Mouse (Mus musculus): ENCODE measurements around the gene Dysf.

The Dysf gene

DNA sequence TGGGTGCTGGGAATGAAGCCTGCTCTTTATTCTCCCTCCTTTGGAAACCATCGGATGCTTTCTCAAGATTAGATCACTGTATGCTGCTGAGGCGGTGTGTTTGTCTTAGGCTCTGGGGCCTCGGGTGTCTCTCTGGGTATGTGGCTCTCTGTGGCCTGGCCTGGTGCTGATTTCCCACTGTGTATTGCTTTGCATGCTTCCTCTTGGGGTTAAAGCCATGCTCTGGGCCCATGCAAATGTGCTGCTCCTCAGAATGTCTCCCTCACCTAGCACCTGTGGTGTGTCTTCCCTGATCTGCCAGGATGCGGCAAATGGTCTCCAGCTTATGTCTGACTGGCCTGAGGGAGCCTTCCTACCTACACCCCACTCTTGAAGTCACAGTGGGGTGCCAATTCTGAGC, 41.8 kb downstream of the Dysf start:
- DNase-seq (ENCODE audit: low spot score), result no peak

GRCm38 (mm10) chr6:84051032-84051431, 42.6 kb downstream of the Dysf start:
- DNase-seq (ENCODE audit: low spot score), result no peak

DNA sequence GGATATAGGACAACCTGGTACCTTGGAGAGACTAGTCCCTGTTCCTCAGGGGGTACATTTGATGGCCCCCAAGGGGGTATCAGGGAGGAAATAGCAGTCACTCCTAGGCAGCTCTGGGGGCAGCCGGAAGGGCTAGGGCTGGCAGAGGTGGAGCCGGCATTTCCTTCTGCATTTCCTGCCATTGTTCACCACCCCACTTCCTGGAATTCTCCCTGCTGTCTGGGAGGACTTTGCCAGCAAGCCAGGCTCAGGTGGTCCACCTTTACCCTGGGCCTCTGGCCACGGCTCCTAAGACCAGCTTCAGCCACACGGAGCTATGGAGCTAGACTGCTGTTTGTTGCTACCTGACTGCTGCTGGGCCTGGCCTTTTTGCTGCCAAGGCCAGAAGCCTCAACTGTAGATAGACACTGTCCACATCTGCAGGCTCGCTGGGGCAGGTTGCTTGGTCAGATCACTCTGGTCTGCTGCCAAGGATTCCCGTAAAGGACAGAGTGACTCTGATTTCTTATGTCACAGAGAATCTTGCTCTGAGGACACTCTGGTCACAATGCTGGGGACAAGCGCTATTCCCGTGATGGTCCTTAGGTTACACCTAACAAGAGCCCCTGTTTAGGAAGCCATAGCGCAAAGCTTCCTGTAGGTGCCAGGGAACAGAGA, 45.6 kb downstream of the Dysf start:
- no peak for DNase-seq (ENCODE audit: low spot score)

DNA sequence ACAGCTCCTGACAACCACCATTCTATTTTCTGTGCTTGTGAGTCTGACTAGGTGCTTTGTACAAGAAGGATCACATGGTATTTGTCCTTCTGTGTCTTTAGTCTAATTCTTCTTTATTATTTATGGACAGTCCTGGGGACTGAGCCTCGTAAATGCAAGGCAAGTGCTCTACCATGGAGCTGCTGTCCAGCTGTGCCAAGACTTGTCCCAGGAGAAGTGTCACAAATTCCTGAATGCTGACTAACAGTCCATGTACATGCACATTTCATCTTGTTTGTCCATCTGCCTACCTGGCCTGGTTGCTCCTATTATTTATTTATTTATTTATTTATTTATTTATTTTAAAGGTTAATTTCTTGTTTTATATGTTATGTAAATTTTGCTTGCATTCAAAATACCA, 47.2 kb downstream of the Dysf start:
- DNase-seq (ENCODE audit: low spot score), result no peak

DNA sequence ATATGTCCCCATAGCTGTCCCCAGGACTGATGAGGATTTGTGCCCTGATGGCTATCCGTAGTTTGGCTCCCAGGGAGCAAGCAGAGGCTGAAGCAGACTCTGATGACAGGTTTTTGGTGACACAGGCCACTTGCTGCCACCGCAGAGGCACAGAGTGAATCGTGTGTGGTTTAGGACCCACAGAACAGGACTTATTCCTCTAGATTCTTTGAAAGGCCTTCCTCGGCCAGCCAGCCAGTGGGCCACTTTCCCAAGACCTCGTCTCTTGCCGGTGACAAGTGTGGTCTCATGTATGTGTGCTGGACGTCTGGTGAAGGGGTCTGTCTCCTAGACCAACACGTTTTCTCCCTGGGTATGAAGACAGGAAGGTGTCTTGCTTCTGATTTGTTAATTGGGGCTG, 48.8 kb downstream of the Dysf start:
- DNase-seq (ENCODE audit: low spot score), result no peak

DNA sequence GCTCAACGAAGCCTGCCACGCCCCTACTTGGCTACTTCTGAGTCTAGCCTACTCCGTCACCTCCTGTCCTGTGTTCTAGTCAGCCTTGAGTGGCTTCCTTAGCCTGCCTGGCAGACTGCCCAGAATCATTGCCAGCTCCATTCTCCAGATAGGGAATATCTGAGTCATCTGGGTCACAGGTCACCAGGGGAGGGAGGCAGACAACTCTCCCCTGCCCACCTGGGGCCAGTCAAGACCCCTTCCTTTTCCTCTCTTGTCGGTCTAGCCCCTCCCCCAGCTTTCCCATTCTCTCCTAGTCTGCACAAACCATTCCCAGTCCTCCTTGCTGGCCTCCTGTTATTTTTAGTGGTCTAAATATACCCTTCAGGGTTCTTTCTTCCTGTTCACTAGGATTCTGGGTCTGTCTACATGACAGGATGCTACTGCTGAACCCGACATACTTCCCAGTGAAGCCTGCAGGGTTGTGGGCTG, 50.3 kb downstream of the Dysf start:
- DNase-seq (ENCODE audit: low spot score), result peak; percentile 39

DNA sequence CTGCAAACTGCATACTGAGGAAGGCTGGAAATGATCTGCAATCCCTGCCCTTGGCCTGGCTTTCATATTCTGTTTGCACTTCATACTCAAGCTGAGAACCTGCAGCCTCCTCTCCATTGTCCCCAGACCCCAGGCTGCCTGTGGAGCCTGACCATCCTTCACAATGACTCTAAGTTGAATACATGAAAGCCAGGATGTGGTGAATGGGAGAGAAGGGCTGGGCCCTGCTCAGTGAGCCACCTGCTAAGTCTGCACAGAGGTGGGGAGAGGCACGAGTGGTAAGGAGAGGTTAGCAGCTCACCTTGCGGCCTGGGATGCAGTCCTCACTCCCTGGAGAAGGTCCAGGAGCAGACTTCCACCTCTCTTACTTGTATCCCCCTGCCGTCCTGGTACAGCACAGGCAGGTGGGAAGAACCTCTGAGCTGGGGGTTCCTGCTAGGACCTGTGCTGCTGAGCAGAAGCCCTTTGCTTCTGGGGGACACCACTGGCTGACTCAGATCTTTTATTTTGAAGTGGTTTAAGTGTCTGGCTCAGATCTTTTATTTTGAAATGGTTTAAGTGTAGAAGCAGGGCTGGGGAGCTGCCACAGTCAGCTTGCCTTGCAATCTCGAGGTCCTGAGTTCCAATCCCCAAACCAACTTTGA, 51.5 kb downstream of the Dysf start:
- DNase-seq (ENCODE audit: low spot score), result no peak

DNA sequence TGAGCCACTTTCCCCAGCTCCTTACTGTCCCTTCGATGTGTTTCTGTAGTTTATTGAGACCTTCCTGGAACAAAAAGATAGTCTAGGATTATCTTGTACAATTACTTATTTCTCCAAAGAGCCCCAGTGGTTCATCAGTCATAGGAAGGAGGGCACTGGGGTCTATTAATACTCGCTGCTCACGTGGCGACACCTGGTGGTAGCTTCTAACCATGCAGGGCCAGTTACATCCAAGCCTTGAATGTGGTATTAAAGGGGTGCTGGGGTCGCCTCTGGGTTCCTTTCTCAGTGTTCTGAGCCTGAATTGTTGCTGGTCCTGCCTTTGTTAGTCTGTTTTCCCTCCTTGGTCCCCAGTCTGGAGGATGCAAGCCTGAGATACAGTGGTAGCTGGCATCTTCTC, 52.9 kb downstream of the Dysf start:
- DNase-seq (ENCODE audit: low spot score), result peak; percentile 68

DNA sequence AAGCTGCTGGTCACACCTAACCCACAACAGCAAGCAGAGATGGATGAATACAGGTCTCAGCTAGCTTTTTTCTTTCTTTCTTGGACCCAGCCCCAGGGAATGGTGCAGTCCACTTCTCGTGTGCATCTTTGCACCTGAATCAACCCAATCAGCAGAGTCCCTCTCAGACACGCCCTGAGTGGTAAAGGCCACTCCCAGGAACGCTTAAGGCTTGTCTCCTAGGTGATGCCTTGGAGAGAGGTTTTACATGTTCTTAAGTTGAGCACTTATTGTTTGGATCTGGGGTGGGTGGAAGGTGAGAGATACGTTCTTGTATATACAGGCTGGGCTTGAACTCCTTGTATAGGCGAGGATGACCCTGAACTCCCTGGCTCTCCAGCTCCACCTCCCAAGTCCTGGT, 54.2 kb downstream of the Dysf start:
- DNase-seq (ENCODE audit: low spot score), result no peak

GRCm38 (mm10) chr6:84068236-84068635, 59.8 kb downstream of the Dysf start:
- no peak for DNase-seq (ENCODE audit: low spot score)

GRCm38 (mm10) chr6:84070251-84070650, 61.9 kb downstream of the Dysf start:
- no peak for DNase-seq (ENCODE audit: low spot score)

GRCm38 (mm10) chr6:84072574-84072973, 64.2 kb downstream of the Dysf start:
- no peak for DNase-seq (ENCODE audit: low spot score)

- DNase-seq (ENCODE audit: low spot score), result peak; percentile 16
Measured at GRCm38 (mm10) chr6:84078172-84078571, 69.8 kb downstream of the Dysf start.

DNA sequence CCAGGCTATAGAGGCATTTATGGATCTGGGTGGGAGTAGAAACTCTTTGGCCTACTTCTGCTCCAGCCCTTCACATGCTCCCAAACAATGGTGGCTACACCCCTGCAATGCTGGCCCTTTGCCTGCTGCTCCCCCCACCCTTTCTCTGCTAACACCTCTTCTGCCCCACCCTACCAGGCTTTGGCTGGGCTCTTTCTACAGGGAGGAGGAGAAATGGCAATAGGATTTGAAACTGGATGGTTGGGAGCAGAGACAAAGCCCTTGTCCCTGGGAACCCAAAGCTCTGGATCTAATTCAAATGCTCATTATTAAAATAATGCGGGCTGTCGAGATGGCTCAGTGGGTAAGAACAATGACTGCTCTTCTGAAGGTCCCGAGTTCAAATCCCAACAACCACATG, 72.2 kb downstream of the Dysf start:
- no peak for DNase-seq (ENCODE audit: low spot score)

DNA sequence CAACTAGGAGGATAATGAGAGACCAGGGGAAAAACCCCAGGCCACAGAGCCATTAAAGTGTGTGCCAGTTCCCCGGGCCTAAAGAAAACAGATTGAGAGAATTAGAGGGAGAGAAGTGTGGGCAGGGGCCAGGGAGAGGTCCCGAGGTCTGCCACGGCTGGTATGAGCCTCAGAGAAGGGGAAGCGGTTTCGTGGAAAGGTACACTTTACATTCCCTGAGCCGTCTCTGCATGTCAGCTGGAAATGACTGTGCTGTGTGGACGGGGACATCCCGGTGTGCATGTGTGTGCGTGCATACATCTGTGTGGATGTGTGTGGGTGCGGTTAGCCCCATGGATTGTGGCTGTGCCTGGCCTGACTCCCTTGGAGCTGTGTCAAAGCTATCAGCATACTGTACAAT, 76.4 kb downstream of the Dysf start:
- no peak for DNase-seq (ENCODE audit: low spot score)

- peak; percentile 71 for DNase-seq (ENCODE audit: low spot score)
Measured at GRCm38 (mm10) chr6:84093473-84093872, 85.1 kb downstream of the Dysf start.

DNA sequence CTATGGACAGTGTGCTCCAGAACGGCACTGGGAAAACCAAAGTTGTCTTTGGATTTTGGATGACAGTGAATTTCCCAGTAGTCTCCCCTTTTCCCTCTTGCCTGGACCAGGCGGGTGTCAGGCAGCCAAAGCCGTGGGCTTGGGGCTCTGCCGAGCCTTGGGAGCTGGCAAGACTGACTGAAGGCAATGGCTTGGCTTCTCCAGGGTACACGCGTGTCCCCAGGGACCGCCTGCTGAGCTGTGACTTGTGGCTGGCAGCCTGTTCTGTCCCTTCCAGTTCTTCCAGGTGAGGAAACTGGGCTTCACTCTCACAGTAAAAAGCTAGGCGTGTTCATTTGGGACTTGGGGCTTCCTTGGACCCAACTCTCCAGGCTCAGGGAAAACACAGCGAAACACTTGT, 86.1 kb downstream of the Dysf start:
- no peak for DNase-seq (ENCODE audit: low spot score)

GRCm38 (mm10) chr6:84094998-84095397, 86.6 kb downstream of the Dysf start:
- DNase-seq (ENCODE audit: low spot score), result peak; percentile 84

DNA sequence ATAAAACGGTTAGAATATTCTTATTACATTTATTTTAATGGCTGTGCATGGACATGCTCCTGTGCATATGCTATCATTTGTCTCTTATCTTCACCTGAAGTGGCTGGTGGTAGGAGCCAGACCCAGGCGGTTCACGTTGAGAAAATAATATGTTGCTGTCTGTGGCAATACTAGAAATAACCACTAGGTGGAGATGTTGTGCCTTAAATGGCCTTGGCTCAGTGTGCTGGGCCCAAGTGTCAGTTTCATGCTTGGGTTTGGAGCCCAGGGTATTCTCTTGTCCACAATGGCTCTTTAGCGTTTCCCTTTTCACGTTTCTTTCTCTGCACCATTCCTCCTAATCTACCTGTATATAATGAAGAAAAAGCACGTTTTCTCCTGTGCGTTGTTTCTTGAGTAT, 87.5 kb downstream of the Dysf start:
- DNase-seq (ENCODE audit: low spot score), result peak; percentile 89

DNA sequence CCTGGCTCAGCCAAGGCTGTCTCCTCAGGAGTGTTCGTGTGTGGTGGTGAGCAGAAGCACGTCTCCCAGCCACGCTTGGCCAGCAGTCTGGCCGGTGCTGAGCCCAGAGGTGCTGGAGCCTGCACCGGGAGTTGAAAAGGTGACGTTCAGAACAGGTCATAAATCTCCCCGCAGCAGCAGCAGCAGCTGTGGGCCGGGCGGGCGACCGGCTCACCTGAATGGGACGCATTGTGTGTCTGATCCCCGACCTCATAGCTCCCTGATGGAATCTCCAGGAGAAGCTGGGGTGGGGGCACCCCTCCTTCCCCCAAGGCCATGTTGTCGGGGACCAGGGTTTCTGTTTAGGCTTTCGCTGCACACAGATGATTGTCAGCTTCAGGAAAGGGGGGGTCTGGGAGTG, 93.6 kb downstream of the Dysf start:
- no peak for DNase-seq (ENCODE audit: low spot score)

- peak; percentile 81 for DNase-seq (ENCODE audit: low spot score)
Measured at GRCm38 (mm10) chr6:84105148-84106022, 97.0 kb downstream of the Dysf start.

DNA sequence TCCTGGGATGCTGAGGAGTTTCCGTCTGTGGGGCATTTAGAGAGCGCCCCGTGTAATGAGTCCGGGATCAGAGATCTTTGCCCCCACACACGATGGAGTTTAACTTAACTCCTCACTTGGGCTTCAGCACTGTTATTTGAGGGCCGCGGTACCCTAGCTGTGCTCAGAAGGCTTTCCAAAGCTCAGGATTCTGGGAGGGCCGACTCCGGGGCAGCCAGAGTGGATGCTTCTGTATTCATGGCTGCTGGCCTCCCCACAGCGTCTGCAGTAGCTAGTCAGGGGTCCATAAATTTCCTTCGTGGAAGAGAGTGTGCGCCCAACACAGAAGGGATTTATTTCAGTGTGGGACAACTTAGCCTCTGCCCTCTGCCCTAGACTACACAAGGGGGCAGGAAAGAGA, 97.7 kb downstream of the Dysf start:
- DNase-seq (ENCODE audit: low spot score), result no peak

GRCm38 (mm10) chr6:84110377-84110776, 102.0 kb downstream of the Dysf start:
- no peak for DNase-seq (ENCODE audit: low spot score)
